Mouse (Mus musculus) hindbrain, postnatal 0 days (tissue): ENCODE data around the gene Pde6c. TPM values are rescaled to one million over a fixed set of nuclear protein-coding genes. Genes with fewer than 3 reads are reported as not detected.

Experiments used
- ATAC-seq: fragments of 200-750 bp; cut with Nextera tagmentation; 2 replicates; pipeline ENCODE4 v1.8.0; 2017; ENCODE audit warnings: mild to moderate bottlenecking, moderate TSS enrichment, moderate library complexity
- DNase-seq: peaks from one replicate; pipeline ENCODE4 v3.0.0-alpha.2; 2015; ENCODE audit warnings: low spot score
- H3K27ac ChIP-seq: fragments of 300-500 bp; sonication (generic); 2 replicates; pipeline ENCODE4 v1.5.1; 2014; ENCODE audit warnings: mild to moderate bottlenecking
- H3K27me3 ChIP-seq: fragments of 300-500 bp; sonication (generic); 2 replicates; pipeline ENCODE4 v1.6.1; 2014; ENCODE audit warnings: low read length, mixed read lengths; ENCODE audit not compliant: insufficient read depth
- H3K36me3 ChIP-seq: fragments of 300-500 bp; sonication (generic); 2 replicates; pipeline ENCODE4 v1.6.1; 2014; ENCODE audit warnings: low read length, mixed read lengths; ENCODE audit not compliant: insufficient read depth
- H3K4me1 ChIP-seq: fragments of 300-500 bp; sonication (generic); 2 replicates; pipeline ENCODE4 v1.6.1; 2014; ENCODE audit warnings: antibody characterized with exemption, low read length, mixed read lengths; ENCODE audit not compliant: insufficient read depth
- H3K4me2 ChIP-seq: fragments of 300-500 bp; sonication (generic); 2 replicates; pipeline ENCODE4 v1.6.1; 2014; ENCODE audit warnings: low read depth, mild to moderate bottlenecking, low read length, moderate library complexity, mixed read lengths
- H3K4me3 ChIP-seq: fragments of 300-500 bp; sonication (generic); 2 replicates; pipeline ENCODE4 v1.5.1; 2014; ENCODE audit warnings: low read length
- H3K9ac ChIP-seq: fragments of 300-500 bp; sonication (generic); replicated peaks from 2 replicates; pipeline ENCODE4 v1.6.1; 2014; ENCODE audit warnings: mild to moderate bottlenecking, low read length, moderate library complexity, mixed read lengths
- H3K9me3 ChIP-seq: fragments of 300-500 bp; sonication (generic); 2 replicates; pipeline ENCODE4 v1.6.1; 2016; ENCODE audit warnings: low read length, mixed read lengths
- CTCF ChIP-seq: IDR thresholded peaks from 2 replicates; pipeline ENCODE4 v1.5.1; 2016; ENCODE audit warnings: antibody characterized with exemption, control low read depth, low read depth
- WGBS: fragments of 180-500 bp; shearing (Covaris S2); extraction: QIAGEN DNeasy Blood & Tissue Kit; methylation state at CpG from one replicate; pipeline ENCODE4 v1.1.7; 2014; 5-methylcytosine and 5-hydroxymethylcytosine counted together
- polyA plus RNA-seq: library from polyadenylated mRNA; unstranded; fragments of >200 nt; fragmentation: Nextera tagmentation; extraction: Ambion mirVana; gene quantifications from 2 replicates; pipeline ENCODE4 v1.2.1, GENCODE M21; 2015
- total RNA-seq: library from RNA; depleted of rRNA; stranded (reverse); fragments of >200 nt; gene quantifications from 2 replicates; pipeline ENCODE4 v1.2.3, GENCODE M21; 2014; rRNA removed

Pde6c gene
- not detected in 2 replicates for total RNA-seq
- 0.46 and 0.48 TPM in 2 replicates for polyA plus RNA-seq

DNA sequence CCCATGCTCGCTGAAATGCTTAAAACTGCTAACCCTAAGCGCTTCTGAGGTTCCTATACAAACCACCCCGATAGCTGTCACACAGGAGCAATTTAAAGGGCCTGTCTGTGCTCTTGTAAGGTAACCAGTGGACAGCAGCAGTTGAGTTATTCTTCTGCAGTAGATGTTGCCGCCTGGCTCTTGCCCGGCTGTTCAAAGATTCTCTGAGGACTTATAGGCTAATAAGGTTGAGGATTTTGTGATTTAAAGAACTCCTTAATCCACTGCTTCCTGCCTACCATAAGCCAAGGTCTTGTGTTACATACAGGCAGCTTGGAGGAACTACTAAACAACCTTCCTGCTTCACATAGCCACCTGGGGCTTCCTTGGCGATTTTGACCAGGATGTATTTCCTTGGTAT lies at the start of gene Pde6c:
Pde6c (plus strand) TSS at position 301 of the 400 bp plus-strand sequence.
- WGBS = 74% methylated on average over 6 of the region's 6 CpGs
- no peak for TF ChIP-seq CTCF
- Histone ChIP-seq H3K4me2 (no peak within 1 kb of the TSS), H3K27ac (no peak within 1 kb of the TSS), H3K9me3 (no peaks in the 10 kb centered on the region), H3K4me3 (no peak within 1 kb of the TSS), H3K36me3 (no peaks in the 10 kb centered on the region), H3K9ac (no peak within 1 kb of the TSS), H3K4me1 (no peaks in the 10 kb centered on the region), H3K27me3 (no peaks in the 10 kb centered on the region)
- DNase-seq (no peak), ATAC-seq (no peak)

DNA sequence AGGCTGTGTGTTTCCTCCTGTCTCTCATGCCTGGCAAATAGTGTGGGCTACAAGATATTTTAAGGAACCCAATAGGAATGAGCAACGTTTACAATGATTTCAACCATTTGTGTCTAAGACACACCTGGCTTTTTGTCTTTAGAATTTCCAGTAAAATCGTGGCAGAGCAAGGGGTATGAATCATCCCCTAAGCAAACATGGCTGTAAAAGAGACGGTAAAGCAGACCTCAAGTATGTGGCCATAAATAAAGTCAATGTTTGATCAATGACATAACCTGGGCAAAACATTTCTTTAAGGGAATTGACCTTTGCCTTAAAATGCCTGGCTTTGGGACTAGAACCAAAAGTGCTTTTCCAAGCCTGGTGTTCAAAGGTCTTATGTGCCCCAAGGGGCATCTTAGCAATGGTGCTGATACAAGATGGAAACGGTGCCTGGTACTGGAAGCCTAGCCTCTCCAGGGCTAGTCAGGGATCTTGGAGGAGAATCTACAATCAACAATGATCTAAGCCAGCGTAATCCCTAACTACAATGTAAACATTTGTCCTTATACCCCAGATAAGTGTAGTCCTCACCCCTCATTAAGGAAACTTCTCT lies 49.6 kb upstream of the Pde6c start:
- no peak for ATAC-seq
- Histone ChIP-seq H3K4me2 (no peak overlapping the region), H3K9ac (no peak overlapping the region), H3K27ac (no peak overlapping the region), H3K36me3 (no peaks in the 10 kb centered on the region), H3K4me3 (no peak overlapping the region), H3K4me1 (no peaks in the 10 kb centered on the region), H3K9me3 (no peaks in the 10 kb centered on the region), H3K27me3 (no peaks in the 10 kb centered on the region)
- TF ChIP-seq CTCF = no peak
- 80% methylated on average over 5 of the region's 5 CpGs for WGBS
- DNase-seq = no peak

DNA sequence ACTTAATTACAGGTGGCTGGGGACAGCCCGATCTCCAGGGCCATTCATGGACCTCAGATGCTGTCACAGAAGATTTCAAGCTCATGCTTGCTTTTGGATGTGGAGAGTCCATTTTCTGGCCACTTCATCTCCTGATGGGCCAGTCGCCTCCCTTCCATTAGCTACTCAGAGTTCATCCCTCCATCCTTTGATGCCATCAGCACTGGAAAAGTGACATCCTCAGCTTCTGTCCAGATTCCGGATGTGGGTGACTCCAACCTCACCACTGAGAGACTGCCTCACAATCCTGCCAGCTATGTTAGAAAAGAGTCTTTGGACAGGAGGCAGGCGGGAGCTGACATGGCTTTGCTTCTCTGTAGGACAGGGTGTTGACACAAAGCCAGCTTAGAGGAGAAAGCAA lies 46.7 kb upstream of the Pde6c start:
- no peak overlapping the region for H3K27ac ChIP-seq
- no peaks in the 10 kb centered on the region for H3K9me3 ChIP-seq
- no peak for DNase-seq
- H3K9ac ChIP-seq = no peak overlapping the region
- no peak overlapping the region for H3K4me3 ChIP-seq
- no peaks in the 10 kb centered on the region for H3K36me3 ChIP-seq
- no peaks in the 10 kb centered on the region for H3K4me1 ChIP-seq
- TF ChIP-seq CTCF = no peak
- no peaks in the 10 kb centered on the region for H3K27me3 ChIP-seq
- no peak for ATAC-seq
- 86% methylated on average over 4 of the region's 4 CpGs for WGBS
- no peak overlapping the region for H3K4me2 ChIP-seq

DNA sequence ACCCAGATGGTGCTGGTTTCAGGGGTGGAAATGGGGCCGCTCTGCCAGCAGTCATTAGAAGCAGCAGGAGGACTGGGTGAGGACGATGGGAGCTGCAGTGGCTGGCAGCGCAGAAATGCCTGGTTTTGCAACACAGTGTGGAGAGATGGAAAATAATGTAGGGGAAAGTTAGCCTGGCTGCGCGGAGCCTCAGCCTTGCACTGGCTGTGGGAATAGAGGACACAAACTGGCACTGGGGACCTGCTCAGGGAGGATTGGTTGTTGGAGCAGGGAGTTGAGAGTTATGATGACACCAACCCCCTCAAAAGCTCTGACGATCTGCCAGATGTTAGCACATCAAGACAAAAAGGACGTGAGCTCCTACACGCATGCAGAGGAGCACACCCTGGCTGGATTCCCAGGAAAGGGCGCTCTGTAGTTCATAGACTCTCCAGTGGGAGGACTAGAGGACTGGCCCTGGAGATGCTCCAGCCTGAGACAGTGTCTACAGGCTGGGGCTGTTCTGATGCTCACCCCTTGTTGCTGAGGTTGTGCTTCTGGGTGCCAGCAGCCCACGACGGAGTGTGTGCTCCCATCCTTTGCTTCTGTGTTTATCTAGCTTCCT lies 45.5 kb upstream of the Pde6c start:
- WGBS = 42% methylated on average over 11 of the region's 11 CpGs
- Histone ChIP-seq H3K27ac (no peak overlapping the region), H3K27me3 (no peaks in the 10 kb centered on the region), H3K9ac (no peak overlapping the region; the same call in 1 of the 2 replicates), H3K4me3 (no peak overlapping the region), H3K9me3 (no peaks in the 10 kb centered on the region), H3K4me2 (0 out of 2 replicates have a peak overlapping the region, but pooled peaks have one; percentile 3), H3K36me3 (no peaks in the 10 kb centered on the region), H3K4me1 (no peaks in the 10 kb centered on the region)
- peak; percentile 78 for DNase-seq
- ATAC-seq = peak; percentile 84
- TF ChIP-seq CTCF = peak; percentile 80

DNA sequence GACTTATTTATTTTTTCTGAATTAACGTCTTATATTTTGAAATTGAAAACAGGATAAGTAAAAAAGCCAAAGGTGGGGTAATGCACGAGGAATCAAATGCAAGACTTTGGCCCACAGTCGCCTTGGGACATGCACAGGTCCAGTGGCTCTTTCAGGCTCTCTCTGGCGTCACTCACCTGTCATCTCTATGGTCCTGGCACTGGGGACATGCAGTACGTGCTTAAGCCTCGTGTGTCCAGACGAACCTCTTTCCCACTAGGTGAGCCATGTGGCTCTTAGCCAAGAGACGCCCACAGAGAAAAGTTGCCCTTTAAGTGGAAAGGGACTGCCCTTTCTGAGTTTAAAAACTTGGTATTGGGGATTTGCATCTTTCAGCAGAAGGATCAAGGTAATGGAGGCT lies 43.2 kb upstream of the Pde6c start:
- no peak for DNase-seq
- Histone ChIP-seq H3K9me3 (no peaks in the 10 kb centered on the region), H3K9ac (no peak overlapping the region), H3K27ac (no peak overlapping the region), H3K4me1 (no peaks in the 10 kb centered on the region), H3K4me3 (no peak overlapping the region), H3K27me3 (no peaks in the 10 kb centered on the region), H3K4me2 (no peak overlapping the region), H3K36me3 (no peaks in the 10 kb centered on the region)
- TF ChIP-seq CTCF = no peak
- 78% methylated on average over 8 of the region's 8 CpGs for WGBS
- no peak for ATAC-seq

DNA sequence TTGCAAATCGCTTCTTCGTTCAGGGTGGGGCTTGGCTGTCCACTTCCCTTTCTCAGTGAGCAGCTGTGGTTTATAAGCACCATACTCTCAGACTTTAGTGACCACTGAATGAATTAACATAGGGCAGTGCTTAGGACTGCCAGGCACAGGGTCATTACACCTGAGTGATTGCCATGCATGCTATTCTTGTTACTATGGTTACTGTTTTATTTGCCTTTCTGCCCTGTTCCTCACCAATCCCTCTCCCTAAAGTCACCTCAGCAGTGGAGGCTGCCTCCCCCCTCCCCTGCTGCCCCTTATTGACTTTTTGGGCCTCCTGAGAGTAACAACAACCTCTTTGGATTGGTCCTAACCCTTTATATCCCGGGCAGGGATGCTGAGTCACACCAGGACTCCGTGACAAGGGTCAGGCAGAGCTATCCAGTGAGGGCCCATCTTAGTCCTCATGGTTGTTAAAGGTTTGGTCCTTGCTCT lies 41.0 kb upstream of the Pde6c start:
- DNase-seq = no peak
- no peak for TF ChIP-seq CTCF
- Histone ChIP-seq H3K9me3 (no peaks in the 10 kb centered on the region), H3K27me3 (peaks cover 9% of the 10 kb centered on the region), H3K4me2 (no peak overlapping the region), H3K4me1 (no peaks in the 10 kb centered on the region), H3K36me3 (no peaks in the 10 kb centered on the region), H3K4me3 (no peak overlapping the region), H3K27ac (no peak overlapping the region), H3K9ac (no peak overlapping the region)
- 0 out of 2 replicates have a peak, but pooled peaks have one; percentile 35 for ATAC-seq
- 56% methylated on average over 4 of the region's 4 CpGs for WGBS

DNA sequence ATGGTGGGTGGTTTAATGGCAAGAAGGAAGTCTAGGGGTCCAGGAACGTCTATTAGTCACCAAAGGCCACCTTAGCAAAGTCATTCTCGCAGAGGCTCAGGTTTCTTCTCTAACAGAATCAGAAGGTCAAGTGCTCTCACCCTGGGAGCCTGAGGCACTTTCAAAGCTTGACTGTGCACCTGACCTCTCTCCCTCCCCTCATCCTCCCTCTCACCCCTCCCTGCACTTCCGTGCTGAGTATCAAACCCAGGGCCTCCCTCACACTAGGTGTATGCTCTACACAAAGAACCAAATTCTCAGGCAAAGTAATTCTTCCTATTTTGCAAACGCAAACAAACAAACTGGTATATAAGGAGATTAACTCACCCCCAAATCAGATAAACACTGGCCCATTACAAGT lies 36.4 kb upstream of the Pde6c start:
- no peak for DNase-seq
- Histone ChIP-seq H3K4me1 (no peaks in the 10 kb centered on the region; the same call in 1 of the 2 replicates), H3K4me2 (no peak overlapping the region), H3K36me3 (no peaks in the 10 kb centered on the region), H3K27me3 (peaks cover 30% of the 10 kb centered on the region), H3K9me3 (no peaks in the 10 kb centered on the region), H3K9ac (no peak overlapping the region), H3K27ac (no peak overlapping the region), H3K4me3 (no peak overlapping the region)
- ATAC-seq = no peak
- WGBS = 16% methylated on average over 4 of the region's 4 CpGs
- TF ChIP-seq CTCF = no peak
